Mouse (Mus musculus) neutrophil, adult 5-6 weeks (primary cell): ENCODE measurements around the gene Slc9a2. TPM values are rescaled to one million over a fixed set of nuclear protein-coding genes. Genes with fewer than 3 reads are reported as not detected.
"Not testable (repeated sequence)": the region's sequence is repeated elsewhere in the genome, so short reads cannot be mapped to it uniquely, and the experiment has no call there.

Experiments
- ATAC-seq: fragments of 151-379, 151-347 bp; 2 replicates; pipeline ENCODE4 v1.8.0; 2017; ENCODE audit warnings: mild to moderate bottlenecking, moderate TSS enrichment; ENCODE audit not compliant: insufficient number of reproducible peaks, poor library complexity, low FRiP score, severe bottlenecking; ENCODE audit errors: extremely low read depth
- total RNA-seq: library from RNA; stranded (forward); fragments of 200-1000 nt; gene quantifications from 2 replicates; pipeline ENCODE4 v1.2.3, GENCODE M21; 2017

The Slc9a2 gene
- total RNA-seq, result not detected in 2 replicates

DNA sequence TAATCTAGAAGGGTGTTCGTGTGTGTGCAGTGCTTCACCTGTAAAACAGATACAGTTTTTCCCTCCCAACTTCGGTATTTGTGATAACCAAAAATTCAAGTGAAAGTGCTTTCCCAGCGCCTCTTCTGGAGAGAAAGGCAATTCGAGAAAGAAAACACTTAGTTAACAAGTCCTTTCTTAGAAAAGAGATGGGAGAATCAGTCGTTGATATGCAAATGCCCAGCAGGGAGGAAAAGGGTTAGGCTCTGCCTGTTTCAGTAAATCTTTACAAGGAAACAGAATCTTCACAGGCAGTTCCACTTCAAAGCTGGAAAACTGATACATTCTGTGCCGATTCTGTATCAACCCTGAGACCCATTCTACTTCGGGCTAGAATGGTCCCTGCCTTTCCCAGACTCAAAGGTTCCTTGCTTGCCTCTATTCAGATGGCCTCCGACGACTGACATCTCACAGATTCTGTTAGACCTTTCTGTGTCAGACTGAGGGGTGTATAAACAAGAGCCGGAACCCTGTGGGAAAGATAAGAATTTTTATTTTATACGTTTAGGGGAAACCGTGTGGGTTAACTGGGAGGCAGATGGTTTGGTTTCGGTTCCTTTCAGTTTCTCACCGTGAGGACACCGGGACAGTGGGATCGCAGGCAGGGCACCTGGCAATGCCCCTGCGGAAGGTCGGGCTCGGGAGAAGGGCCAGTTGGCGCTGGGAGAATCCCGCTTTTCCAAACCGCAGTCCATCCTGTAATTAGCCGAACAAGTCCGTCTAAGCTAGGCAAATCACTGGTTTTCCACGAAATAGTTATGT lies at the start of gene Slc9a2:
Gene Slc9a2, plus strand, starts transcription at position 508 of the 801 bp plus-strand sequence.
- ATAC-seq, result no peak

DNA sequence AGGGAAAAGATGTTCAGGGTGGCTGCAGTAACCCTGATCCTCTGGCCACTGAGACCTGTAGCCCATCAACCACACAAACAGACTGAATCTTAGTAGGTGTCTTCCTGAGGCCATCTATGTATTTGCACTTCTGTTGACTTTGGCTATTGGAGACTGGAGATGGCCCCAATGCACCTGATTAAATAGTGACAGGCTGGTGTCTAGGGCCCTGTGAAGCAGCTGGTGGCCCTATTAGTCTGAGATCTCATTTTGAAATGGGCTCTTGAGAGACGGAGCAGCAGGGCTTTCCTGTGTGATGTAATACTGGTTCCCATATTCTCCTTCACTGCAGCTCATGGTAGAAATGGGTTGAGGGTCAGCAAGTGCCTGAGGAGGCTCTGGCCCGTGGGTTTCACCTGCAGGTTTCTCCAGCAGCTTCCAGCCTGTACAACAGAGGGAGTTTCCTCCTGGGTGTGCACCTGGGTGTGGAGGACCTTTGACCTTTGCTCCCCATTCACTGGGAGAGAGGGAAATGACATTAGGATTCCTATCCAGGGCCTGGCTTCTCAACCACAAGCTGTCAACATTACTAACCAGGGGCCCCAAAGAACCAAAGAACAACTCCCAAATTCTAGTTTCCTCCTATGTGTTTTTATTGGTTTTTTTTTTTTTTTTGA lies 47.8 kb upstream of the Slc9a2 start:
- no peak for ATAC-seq

DNA sequence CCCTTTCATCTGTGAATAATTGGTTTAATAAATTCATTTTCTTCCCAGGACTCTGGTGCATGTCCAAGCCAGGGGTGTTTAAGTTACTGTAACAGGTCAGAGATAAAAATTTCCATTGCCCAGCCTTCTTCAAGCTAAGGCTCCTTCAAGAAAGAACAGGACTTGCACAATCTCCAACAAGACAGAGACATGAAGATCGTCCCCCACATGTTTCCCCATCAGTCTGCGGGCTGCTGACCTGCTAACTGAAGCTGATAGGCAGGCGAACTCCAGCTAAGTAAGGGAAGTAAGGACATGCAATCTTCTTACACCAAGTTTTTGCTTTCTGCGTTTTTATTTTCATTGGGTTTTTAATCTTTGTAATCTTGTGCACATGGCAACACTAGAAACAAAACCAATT lies 45.8 kb upstream of the Slc9a2 start:
- no peak for ATAC-seq

DNA sequence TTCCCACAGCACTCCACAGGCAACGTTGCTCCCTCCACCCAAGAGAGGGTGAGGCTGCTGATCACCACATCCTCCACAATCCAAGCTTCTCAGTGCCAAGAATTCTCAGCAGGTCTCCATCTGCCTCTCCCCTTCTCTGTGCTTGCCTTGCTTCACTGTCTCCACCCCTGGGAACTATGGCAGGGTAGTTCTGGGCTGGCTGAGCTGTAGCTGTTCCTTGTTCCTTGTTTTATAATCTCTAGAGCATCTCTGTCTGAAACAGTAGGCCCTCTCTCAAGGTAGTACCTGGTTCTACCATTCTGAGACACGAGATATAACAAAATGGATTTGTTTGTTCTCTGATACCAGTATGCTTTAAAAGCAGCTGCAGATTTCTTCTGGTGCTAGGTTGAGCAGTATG lies 32.1 kb upstream of the Slc9a2 start:
- no peak for ATAC-seq

DNA sequence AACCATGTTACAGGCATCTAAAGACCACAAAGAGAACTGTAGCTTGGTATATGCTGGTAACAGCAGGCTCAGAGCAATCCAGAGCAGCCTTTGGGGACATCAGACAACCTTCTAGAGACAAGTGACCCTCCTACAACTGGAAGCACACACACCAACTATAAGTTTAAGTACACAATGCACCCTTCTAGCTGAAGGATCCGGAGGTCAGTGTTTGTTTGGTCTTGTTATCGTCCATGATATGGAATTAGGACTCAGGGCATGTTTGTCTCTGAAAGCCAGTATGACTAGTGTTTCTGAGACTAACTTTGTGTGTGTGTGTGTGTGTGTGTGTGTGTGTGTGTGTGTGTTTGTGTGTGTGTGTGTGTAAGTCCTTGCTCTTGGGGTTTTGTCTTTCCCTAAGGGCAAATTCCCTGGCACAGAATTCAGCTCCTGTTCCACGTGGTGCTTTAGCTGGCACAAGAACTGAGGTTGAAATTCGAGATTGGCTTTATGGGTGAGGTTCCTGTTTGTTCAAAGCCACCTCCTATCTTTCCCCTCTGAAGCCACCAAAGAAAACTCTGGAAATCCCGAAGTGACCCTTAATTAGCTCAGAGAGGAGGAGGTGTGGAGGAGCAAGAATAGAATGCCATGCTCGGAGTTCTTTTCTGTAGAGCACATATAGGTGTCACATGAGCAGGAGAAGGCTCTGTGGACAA lies 29.4 kb upstream of the Slc9a2 start:
- no peak for ATAC-seq

DNA sequence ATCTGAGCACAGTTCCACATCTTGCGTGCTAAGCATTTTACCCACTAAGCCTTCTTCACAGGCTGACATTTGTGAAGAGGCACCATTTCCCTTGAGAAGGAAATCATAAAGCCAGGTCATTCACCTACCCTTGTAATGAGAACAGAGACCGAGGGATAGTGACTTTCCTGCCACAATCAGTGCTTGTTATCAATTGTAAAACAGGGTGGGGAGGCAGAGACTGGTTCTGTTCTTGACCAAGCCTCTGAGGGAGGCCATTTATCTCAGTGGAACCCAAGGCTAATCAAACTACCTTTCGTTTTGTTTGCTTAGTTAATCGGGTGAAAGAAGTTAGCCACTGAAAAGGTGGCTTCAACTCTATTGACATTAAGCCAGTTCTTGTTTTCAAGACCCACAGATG lies 23.3 kb upstream of the Slc9a2 start:
- ATAC-seq, result no peak

DNA sequence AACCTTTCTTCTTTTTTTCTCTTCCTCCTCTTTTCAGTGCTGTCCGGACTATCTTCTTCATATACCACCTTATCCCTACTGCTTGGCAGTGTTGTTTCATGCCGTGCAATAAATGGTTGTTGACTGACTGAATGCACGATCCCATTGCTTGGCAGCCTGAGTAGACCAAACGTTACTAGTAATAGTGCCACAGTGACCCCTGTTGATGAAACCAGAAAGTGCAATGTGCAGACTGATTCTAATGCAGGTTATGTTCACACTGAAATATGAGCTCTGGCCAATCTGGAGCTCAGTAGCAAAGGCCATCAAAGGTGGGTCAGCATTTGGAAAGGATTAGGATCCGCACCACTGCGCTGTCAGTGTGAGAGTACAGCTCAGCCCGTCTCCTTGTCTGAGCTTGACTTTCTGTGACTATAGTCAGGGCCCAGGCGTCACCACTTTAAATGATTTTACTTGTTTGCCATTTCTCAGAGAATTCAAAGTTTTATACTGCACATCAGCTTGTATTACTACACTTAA lies 22.3 kb upstream of the Slc9a2 start:
- ATAC-seq, result no peak

DNA sequence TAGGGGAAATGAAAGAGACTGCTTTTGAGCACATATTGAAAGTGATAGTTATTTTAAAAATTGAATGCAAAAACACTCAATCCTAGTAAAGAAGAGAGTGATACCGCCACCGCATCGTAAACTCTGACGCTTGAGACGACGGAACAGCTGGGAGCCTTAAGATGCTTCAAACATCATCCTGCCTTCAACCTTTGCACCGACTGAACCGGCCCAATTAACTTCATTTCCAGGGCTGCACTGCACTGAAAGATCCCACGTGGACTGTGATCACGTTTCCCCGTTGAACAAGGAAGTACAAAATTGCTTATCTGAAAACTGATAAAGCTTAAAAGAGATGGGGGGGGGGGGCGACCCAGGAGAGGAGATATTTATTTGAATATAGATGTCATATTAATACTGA lies 21.4 kb upstream of the Slc9a2 start:
- ATAC-seq, result no peak

DNA sequence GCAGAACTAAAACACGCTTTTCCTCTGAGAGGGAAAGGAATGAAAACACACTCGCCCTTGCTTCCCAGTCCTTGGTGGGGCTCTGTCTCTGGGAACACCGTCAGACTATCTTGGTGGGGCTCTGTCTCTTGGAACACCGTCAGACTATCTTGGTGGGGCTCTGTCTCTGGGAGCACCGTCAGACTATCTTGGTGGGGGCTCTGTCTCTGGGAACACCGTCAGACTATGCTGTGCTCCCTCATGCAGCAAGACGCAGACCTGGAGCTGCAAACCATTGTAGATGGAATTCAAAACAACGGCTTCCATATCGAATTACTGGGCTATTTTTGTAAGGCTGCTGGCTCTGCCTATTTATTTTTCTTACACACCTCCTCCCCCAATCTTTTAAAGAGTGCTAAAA lies 20.9 kb upstream of the Slc9a2 start:
- no peak for ATAC-seq

DNA sequence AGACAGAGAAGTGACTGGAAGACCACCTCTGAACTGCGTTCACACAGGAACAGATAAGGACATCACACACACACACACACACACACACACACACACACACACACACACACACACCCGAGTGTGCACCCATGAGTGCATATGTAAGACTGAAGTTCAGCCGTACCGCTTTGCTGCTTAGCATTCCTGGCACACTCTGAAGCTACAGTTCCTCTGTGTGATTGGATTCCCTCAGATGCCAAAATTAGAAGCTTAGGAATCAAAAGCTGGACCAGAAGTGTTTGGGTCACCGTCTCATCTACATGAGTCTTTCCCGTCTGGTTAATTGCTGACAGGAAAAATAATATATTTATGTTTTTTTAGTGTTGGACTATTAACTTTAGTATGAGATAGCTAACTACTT lies 19.5 kb upstream of the Slc9a2 start:
- no peak for ATAC-seq

DNA sequence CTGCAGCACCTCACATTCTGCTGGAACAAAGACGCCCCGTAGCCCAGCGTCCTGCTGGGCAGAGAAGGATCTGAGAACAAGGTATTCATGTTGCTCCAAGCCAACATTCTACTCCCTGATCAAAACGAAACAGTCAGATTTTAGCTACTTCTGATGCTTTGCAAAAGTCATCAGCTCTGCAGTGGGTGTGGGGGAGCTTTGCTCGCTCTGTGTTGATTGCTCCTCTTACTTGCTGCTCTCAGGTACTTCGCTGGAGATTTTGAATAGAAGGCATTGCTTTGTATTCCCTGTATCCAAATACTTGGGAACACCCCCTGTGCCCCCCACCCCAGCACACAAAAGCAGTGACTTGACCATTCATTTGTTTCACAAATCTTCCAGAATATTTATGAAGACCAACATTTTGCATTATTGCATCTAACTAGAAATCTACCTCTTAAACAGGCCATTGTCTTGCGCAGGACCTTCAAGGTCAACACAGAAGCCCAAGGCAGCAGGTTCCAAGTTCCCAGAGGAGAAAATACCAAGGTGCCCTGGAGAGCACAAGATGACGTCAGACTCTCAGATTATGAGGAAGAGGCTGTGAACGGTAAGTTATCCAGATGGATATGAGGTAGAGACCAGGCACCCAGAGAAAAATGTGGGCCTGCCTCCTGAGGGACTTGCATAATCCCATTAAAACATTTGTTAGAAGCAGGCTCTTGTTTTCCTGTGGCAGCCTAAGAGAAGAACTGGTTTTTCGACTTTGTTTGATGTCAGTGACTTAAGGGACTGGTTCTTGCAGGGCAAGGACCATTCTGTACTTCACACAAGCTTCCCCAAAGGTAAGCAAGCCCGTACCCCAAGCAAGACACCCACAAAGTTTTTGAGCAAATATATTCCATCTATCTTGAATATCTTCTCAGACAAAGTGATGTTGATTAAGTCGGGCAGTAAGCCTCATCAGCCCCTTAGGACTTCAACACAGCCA lies 14.7 kb upstream of the Slc9a2 start:
- ATAC-seq, result no peak

DNA sequence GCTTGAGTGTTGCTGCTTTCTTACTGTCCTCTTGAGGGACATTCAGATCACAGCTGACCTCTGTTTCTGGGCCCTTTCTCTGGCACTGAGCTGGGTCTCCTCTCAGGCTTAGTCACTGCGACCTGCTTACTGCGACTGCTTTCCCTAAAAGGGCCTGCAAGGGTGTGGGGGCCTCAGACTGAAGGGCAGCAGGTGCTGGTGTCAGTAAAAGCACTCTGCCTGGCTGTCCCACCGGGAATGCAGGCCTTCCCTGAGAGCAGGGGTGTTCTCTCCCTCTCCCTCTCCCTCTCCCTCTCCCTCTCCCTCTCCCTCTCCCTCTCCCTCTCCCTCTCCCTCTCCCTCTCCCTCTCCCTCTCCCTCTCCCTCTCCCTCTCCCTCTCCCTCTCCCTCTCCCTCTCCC lies 12.9 kb upstream of the Slc9a2 start:
- not testable (repeated sequence) for ATAC-seq

DNA sequence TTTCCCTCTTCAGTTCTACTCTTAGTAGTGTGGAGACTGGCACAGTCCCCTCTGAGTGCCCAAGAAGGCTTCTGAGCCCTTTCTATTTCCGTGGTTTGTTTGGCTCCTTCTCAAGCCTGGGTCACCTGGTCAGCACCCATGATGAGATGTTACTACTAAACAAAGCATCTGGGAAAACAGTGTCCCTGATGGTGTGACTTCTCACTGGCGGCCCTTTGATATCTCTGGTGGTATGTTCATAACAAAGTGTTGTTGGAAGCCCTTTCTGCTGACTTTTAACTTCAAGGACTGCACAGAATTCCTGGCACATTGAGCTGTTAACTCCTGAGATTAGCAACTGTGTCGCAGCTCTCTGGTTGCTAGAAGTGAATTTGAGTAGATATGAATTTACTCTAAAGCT lies 10.3 kb upstream of the Slc9a2 start:
- no peak for ATAC-seq

DNA sequence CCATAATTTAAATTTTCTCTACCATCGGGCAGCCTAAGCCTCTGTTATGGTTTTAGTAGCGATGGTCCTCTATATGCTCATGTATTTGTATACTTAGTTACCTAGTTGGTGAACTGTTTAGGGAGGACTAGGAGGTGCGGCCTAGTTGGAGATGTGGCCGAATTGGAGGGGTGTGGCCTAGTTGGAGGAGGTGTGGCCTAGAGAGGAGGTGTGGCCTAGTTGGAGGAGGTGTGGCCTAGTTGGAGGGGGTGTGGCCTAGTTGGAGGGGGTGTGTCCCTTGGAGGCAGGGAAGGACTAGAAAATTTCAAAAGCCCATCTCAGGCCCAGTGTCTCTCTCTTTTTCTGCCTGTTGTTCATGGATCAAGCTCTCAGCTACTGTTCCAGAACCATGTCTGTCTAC lies 8.9 kb upstream of the Slc9a2 start:
- no peak for ATAC-seq

DNA sequence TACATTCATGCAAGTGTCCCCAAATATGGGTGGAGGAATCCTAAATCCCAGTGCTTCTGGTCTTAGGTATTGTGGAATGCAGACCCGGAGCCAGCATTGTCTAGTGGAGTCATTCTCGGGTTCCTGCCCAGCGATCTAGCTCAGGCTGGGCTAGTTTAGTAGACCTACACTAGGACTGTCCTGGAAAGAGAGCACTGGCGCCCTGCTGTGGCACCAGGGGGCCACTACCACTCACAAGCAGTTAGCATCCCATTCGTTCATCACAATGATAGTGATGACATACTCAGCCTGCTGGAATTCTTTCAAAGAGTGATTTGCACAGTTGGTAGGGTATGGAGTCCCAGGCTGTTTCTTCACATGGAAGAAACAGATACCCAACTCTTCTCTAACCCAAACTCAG lies 3.1 kb upstream of the Slc9a2 start:
- no peak for ATAC-seq

DNA sequence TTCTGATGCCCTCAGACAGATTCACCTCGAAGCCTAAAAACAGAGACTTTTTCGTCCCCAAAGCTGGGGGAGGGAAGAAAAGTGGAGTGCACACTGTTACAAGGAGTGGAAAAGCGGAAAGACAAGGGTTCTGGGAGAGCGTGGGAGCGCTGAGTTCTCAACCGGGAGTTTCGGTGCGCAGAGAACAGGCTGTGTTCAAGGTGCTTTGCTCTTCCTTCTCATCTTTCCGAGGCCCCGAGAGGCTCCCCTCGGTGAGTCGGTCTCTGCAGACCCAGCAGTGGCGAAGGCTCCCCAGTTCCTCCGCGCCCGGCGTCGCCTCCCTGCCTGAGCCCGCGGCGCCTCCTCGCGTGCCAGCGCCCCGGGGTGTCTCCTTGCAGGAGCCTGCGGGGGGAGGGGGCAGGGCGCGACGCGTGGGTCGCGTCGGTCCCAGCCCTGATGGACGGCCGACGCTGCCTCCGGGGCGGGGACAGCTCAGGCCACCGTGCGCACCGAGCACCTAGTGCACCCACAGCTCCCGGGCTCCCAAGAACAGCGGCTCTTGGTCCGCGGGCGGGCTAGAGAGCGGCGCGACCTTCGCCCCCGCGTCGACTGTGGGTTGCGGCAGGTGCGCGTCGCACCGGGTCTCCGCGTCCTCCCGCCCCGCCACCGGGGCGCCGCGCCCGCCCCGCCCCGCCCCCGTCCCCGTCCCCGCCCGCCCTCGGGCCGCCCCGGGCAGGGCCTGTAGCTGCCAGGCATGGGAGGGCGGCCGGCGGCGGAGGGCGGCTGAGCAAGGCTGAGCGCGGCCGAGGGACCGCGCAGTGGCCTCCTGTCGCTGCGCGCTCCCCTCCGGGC lies 709 bp downstream of the Slc9a2 start:
- no peak; the same call in 1 of the 2 replicates for ATAC-seq

DNA sequence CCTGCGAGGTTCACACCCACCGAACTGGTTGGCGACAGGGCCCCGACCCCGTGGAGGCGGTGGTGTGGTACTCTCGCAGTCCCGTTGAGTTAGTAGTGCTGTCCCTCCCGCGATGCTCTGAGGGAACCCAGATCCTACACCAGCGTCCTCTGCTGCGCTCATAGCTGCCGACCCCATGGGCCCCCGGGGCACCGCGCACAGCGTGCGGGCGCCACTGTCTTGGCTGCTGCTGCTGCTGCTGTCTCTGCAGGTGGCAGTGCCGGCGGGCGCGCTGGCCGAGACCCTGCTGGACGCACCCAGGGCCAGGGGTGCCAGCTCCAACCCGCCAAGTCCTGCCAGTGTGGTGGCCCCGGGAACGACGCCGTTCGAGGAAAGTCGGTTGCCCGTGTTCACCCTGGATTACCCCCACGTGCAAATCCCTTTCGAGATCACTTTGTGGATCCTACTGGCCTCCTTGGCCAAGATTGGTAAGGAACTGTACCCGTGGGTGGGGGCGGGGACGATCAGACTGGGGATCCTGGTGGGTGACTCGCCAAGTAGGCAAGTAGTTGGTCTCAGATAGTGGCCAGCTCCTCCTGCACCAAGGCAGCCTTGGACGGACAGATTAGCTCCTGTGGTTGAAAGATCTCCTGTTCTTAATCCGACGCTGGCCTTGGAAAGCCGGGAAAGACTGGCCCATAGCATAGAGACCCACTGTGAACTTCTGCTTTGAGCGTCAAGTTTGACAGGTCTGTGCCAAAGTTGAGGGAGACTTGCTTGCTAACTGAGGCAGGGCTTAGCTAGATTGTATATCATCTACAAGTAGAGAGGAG lies 1.5 kb downstream of the Slc9a2 start:
- ATAC-seq, result no peak
